Mouse (Mus musculus): ENCODE data around the gene Nras.

Gene Nras

DNA sequence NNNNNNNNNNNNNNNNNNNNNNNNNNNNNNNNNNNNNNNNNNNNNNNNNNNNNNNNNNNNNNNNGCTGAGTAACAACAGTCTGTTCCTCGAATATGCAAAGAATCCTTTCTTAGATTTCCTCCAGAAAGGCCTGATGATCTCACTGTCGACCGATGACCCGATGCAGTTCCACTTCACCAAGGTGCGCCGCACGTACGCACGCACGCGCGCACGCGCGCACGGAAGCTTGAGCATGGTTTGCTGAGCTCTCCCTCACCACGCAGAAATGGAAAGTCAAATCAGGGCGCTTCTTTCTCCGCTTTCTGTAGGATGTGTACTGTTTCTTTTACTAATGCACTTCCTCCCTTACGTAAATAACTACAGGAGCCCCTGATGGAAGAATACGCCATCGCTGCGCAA, 40.6 kb downstream of the Nras start:
- DNase-seq (ENCODE audit: low spot score): peak; percentile 29

DNA sequence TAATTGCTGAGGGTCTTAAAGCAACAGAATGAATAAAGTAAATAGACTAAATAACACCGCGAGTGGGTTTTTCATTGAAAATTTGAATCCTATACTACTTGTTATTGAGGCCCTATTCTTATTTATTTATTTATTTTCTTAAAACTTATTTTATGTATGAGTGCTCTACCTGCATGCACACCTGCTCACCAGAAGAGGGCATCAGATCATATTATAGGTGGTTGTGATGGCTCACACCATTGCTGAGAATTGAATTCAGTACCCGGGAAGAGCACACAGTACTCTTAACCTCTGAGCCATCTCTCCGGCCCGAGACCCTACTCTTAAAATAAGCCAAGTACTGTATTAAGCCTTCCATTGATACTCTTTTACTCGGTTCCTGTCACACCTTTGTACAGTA, 41.6 kb downstream of the Nras start:
- peak; percentile 19 for DNase-seq (ENCODE audit: low spot score)

DNA sequence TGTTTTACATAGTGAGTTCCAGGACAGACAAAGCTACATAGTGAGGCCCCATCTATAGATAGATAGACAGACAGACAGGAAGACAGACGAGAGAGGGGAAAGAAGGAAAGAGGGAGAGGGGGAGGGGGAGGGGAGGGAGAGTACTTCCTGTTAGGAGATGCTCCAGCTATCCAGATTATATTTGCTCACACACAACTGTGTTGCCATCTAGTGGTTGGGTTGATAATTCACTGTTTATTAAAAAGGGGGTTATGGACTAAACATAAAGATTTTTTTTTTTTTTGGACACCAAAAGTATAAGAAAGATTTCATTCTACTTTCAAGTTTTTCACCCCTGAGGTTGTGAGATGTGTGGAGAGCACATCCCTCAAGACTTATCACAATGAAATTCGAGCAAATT, 42.6 kb downstream of the Nras start:
- no peak for DNase-seq (ENCODE audit: low spot score)

DNA sequence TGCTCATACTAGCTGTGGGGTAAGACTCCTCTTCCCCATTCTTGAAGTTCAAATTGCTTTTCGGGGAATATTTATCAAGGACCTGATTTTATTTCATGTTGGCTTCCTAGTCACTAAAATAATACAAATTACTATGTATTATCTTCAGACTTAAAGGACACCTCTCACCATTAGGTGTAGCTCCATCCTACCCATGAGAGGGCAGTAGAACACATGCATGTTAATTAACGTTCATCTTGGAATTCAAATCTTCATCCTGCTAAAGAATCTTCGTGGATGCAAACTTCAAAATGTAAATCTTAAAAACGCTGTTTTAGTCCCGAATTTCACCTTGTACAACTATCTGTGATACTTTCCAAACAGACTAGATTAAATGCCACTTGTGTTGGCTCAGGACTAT, 43.1 kb downstream of the Nras start:
- no peak for DNase-seq (ENCODE audit: low spot score)

DNA sequence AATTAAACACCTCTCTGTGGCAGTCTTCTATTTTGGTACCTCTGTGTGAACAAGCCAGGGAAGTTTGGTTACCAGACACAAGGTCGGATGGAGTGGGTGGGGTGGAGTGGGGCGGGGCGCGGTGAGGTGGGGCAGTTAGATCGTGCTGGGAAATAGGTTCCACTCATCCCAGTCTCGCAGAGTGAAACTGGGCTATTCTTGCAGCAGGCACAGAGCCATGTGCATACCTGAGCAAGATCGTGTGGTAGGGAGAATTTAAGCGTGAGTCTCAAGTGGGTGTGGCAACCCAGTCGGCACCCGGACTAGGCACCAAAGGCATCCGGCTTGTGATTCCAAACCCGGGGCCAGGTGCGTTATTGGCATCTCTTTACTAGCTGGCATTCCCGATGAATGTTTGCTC, 43.8 kb downstream of the Nras start:
- no peak for DNase-seq (ENCODE audit: low spot score)

DNA sequence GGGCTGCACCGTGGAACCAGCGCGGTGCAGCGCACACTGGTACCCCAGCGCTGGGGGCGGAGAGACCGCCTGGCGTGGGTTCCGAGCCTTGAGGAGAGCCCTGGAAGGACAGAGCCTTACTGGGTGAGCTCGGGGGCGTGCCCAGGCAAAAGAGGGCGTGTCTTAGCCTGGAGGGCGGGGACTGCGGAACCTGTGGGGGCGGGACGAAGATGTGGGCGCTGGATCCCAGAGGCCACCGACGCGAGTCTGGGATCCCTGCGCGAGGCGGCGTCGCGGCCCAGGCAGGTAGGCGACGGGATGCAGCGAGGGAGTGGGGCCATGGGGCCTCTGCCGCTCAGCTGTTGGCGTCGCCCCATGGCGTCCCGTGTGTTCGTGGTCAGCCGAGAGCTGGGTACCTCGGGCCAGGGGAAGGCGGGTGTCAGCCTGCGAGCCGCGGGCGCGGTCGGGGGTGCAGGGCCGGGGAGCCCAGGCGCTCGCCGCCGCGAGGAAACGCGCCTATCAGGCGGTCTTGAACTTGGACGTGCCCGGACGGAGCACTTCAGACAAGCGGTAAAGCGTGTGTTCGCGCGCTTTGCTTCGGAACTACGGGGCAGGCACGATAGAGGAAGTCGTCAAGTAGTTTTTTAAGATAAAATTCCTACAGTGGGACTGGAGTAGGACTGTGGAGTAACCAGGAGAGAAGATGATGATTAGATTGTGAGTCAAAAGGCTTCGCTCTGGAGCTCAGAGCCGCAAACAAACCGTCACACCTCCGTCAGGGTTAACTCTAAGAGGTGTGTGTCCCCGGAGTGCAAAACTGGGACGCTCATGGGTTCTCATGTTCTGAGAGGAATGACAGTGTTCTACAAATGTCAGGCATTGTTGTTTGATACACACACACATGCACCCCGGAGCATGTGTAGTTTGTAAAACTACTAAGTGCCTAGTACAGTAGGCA, 44.6 kb downstream of the Nras start, which contains the start of gene Dennd2c:
TSS of gene Dennd2c (plus strand) at position 151 of the 937 bp plus-strand sequence.
- peak; percentile 87 for DNase-seq (ENCODE audit: low spot score)

DNA sequence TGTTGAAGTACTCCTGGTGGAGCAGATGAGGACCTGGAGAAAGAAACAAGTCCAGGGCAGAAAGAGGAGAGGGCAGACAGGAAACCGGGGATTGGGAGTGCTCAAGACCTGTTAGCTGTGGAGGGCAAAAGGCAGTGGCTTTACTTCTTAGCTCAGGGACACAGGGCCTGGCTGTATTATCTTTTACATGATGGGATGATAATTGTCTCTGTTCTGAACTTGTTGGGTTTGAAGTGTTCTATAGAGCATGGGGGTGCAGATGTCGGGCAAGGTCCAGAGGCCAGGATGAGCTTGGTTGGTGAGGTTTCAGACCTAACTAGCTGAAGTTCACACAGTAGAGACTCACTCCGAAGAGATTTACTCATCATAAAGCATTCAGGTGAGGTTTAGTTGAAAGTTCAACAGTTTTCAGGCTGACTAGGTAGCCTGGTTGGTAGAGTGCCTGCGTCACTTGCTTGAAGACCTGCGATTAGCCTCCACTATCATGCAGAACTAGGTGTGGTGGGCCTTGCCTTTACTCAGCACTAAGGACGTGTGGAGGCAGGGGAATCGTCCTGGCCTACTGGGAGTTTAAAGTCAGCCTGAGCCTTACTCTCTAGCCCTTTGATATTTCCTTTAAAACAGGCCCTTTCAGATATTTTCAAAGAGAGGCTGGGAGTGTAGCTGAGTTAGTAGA, 49.6 kb downstream of the Nras start:
- DNase-seq (ENCODE audit: low spot score): no peak

DNA sequence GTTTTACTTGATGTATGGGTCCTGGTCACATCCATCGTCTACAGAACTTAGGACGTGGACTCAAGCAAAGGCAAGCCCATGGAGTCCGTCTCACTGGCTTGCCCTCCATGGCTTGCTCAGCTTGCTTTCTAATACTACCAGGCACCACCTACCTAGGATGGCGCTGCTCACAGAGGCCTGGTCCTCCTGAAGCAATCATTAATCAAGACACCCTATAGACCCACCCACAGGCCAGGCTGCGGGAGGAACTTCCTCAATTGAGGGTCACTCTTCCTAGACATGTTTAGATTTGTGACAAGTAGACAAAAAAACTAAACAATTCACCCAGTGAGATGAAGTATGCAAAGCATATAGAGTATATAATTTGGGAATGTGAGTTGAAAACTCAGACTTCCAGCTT, 54.1 kb downstream of the Nras start:
- DNase-seq (ENCODE audit: low spot score): no peak

All from T-cell, adult 2 months (primary cell).